Mouse (Mus musculus) ovary, postnatal 14 days (tissue): ENCODE measurements around the gene Cit.

Experiments
- DNase-seq: peaks from one replicate; pipeline ENCODE4 v3.0.0; 2022; ENCODE audit warnings: low spot score

Cit gene

DNA sequence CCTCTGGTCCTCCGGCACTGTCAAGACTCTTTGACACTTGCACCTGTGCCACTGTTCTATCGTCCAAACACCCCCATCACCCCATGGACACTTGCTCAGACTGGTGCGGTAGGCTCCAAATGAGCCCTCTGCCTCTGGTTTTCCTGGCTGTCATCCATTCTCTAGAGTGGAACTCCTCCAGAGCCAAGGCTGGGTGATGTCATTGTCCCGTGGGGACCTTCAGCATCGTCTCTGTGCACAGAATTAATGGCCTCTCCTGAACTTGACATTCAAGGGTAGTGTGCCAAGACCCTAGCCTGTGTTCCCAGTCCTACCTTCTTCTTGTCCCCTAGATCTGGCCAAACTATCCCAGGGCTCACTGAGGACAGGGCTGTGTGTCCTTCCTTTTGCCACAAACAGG is 70.4 kb downstream of the Cit start:
- no peak for DNase-seq

DNA sequence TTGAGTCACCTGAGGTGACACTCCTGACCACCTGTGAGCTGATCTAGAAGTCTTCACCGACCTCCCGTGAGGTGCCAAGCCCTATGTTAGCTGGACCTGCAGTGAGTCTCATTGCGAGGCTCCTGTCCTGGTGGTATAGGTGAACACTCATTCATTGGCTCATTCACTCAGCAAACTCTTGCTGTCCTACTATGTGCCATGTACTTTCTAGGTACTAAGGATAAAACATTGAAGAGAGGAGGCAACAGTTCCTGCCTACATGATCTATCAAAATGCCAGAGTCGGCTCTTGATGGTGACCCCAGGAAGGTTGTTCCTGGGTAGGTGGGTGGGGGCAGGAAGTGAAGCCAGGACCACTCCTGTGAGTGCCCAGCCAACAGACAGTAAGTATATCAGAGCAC is 72.9 kb downstream of the Cit start:
- no peak for DNase-seq

DNA sequence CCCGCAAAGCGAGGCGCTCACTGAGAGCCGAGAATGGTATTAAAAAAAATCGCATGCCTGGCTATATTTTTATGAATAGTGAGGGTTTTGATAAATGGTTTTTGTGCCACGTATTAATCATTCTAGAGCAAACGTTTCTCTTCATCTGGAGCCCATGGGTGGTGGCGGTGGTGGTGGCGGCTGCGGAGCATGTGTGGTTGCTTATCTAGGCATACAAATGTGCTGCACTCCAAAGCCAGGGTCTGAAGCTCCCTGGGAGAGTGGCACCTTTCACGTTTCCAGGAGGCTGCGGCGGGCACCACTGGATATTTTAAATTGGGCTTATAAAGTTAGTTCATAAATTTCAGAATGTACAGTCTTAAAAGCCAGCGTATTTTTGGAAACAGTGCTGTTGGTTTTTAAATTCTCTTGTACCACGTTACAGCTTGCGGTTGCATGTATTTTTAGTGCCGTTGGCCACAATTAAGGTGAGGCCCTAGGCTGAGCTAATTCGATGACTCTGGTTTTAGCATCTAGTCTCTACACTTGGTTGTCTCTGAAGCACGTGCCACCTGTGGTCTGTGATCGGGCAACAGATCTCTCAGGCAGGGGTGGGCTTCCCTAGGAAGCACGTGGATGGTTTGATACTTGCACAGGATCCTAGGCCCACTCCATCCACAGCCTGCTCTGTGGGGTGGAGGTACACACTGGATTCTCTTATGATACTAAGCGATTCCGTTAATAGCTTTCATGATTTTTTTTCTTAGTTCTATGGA is 73.7 kb downstream of the Cit start:
- DNase-seq = no peak

DNA sequence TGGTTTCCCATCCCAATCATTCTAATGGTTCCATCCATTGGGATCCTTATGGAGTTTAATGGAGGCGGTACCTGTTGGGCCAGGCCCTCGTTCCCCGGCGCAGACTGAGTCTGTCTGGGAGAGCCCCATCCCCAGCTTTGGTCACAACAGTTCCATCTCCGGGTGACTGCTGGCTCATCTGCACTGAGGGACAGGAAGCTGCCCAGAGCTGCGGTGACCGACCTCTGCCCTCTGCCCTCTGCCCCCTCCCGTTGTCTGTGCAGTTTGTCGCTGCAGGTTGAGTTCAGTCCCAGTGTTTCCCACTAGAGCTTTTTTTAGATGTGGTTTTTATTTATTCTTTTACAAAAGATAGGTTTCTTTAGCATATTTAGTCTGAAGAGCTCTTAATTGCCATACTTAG is 76.9 kb downstream of the Cit start:
- no peak for DNase-seq

DNA sequence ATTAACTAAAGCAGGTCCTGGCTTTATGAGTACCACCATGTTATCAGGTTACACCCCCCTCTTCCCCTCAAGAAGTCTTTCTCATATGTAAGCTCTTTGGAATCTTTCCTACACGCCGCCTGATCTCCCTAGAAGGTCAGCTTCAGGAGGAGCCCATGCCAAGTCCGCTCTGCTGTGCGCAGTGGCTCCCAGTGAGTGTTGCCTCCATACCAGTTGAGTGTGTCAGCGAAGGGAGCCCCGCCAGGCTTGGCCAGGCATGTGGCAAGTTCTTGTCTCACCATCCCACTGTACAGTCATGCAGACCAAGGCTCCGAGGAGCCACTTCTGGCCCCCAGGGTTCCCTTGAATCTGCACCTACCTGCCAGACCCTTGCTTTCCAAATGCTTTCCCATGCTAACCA is 79.9 kb downstream of the Cit start:
- DNase-seq = no peak

DNA sequence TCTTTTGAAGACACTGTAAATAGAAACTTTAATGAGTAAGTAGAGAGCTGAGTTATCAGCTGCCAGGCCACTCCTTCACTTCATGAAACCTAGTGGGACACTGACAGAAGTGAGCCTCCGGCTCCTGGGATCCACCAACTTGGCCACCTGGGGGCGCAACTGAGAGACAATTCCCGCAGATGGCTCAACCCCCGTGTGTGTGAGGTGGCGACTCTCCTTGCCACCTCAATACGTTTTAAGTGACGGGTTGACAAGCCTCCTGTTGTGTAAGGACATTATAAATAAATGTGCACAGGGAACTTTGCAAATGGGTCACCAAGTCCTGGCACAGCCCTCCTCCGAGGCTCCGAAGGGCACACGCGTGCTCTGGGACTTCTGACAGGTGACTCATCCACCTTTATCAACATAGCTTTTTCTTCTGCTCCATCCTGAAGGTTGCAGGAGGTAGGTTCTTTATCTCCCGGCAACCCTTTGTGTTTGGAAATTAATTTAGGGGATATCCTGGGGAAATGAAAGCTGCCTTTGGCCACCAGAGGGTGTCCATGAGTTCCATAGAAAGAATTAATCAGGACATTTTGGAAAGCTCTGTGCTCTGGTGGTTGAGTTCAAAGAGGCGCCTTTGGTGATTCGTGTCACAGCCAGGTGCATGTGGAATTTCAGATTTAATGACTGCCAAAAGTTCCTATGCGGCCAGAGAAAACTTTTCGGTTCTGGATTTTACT is 83.9 kb downstream of the Cit start:
- DNase-seq = no peak

DNA sequence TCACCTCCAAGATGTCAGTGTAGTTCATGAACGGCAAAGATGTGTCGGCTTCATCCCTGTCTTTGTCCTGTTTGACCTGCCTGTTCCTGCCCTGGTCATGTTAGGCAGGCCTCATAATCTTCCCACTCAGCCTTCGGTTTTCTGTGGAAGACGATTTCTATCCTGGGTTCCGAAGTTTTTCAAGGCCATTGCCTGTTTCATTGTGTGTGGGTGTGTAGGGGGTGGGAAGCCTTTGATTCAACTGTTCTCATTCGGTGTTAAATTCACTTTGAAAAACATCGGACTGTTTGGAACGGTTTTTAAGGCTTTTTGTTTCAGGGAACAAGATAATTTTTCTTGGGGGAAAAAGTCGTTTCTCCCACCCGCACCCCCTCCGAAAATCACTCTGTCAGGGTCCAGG is 87.2 kb downstream of the Cit start:
- no peak for DNase-seq

DNA sequence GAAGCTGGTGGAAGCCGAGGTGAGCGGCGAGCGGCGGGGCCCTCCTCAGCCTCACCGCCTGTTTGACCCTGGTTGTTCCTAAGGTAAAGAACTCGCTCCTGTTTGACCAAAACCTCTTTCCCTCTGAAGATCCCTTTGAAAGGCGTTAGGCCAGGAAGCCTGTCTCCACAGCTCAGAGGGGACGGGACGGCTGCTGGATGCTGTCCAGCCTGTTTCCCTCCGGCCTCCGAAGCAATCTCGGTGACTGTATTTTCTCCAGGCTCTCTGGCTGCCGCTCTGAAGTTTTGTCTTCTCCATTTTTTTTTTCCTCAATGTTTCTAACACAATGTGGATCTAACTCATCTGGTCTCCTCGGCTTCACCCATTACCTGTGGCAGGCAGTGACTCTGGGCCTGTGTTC is 91.8 kb downstream of the Cit start:
- DNase-seq = no peak

DNA sequence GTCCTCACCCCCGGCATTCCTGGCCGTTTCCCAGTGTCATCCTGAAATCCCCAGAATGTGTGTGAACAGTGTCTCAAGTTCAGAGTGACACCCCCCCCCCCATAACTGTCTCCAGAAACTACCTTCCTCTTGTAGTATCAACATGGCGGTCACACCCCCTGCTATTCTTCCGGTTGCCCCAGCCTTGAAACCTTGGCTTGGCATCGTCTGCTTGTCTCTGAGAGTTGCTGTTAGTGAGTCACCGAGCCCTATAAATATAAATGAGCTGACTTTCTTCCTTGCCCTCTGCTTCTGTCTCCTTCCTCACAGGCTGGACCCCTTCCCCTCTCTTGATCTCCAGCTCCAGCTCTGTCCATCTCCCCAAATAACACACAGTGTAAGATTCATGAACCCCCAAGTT is 92.5 kb downstream of the Cit start:
- DNase-seq = no peak

DNA sequence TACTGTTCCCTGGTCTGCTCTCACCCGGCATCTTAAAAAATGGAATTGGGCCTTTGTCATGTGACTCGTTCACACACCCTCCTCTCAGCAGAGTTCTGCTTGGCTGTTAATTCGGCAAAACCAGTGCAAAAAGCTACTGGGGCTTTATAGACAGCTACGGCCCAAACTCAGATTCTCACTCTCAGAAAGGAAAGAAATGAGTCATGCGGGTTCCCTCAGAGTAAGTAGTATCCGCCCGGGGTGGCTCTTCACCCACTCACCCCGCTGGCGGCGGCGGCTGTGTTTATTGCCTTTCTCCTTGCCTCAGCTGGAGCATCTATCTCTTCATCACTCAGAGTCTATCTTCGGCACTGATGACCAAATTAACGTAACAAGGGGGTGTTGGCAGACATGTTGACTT is 93.9 kb downstream of the Cit start:
- DNase-seq = no peak

DNA sequence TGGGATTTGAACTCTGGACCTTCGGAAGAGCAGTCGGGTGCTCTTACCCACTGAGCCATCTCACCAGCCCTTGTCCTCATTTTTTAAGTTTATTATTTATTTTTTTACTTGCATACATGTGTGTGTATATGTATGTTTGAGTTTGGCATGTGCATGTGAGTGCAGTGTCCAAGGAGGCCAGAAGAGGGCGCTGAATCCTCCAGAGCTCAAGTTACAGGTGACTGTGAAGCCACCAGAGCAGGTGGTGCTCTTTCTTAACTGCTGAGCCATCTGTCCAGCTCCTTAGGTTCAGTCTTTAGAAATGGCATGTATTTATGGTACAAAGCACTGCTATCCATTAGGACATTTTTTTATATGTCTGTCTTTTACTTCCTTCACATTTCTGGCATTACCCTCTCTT is 97.3 kb downstream of the Cit start:
- no peak for DNase-seq

DNA sequence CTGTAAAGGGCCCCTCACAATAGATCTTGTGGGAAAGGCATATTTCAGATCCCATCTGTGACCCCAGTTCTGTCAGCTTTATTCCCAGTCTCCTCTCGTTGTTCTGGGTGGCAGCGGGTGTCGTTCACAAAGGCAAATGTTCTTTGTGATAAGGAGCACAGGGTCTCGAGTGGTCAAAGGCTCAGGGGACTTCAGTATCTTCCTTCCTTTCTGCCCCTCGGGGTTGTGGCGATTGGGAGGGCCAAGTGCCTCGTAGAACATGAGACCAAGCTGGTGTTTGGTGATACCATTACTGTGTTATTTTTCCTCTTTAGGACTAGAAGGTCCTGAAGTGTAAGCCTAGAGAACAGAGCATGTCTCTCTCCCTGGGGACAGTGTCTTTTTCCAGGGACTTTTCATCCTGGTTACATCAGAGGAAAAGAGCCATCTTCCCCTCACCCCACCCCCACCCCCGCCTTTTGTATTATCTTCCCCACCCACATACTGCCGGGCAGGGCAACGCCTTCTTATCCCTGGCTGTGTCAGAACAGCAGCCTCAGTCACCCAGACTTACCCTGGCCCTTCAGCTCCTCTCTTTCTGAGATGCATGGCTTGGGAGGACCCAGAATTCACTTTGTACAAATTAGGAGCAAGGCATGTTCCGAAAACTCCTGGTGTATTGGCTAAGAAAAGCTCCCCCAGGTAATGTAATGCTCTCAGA is 99.9 kb downstream of the Cit start:
- no peak for DNase-seq

DNA sequence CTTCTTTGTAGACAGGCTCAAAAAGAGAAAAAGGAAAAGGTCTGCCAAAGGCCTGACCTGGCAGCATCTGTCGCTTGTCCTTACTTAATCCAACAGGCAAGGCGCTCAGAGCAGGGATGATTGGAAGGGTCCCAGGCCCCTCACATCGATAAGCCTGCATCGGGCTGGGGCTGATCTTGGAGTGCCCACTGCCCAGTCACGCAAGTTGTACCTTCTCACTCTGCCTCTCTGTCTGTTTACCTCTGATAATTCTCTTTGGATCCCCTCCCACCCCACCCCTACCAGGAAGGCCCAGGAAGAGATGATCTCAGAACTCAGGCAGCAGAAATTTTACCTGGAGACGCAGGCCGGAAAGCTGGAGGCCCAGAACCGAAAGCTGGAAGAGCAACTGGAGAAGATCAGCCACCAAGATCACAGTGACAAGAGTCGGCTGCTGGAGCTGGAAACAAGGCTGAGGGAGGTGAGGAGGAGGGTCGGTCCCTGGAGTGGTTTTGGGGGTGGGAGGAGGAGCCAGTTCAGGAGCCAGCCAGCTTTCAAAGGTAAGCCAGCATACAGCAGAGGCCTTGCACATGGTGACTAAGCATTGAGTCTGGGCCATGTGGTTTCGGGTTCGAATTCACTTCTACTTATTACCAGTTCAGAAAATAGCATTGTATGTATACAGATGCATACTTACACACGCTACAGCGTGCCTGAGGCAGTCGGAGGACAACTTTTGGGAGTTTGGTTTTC is 102.7 kb downstream of the Cit start:
- no peak for DNase-seq

DNA sequence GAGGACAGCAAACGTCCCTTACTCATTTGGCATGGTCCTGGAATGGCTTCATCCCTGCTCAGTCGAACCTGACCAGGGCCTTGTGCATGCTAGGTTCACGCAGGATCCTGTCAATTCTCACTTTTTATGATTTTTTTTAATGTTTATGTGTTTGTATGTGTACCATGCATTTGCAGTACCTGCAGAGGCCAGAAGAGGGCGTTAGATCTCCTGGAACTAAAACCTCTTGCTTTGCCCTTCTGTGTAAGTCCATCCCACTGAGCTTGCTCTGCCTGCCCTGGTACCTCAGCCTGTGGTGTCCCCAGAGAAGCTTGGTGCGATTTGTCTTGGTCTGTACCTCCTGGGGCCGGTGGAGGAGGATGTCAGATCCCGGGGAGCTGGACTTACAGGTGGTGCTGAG is 105.9 kb downstream of the Cit start:
- DNase-seq = no peak

DNA sequence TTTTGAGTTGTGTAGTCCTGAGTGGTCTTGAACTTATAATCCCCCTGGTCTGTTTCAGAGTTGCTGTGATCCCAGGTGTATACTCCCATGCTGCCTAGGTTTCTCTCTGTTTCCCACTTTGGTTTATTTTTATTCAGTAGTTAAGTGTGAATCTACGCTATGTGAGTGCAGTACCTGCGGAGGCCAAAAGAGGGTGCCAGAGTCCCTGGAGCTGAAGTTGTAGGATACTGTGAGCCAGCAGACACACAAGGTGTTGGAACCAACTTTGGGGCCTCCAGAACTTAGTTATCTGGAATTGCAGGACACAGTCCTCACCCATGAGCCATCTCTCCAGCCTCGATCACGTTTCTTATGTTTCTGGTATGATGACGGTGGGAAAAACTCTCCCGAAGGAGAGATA is 108.1 kb downstream of the Cit start:
- DNase-seq = no peak

DNA sequence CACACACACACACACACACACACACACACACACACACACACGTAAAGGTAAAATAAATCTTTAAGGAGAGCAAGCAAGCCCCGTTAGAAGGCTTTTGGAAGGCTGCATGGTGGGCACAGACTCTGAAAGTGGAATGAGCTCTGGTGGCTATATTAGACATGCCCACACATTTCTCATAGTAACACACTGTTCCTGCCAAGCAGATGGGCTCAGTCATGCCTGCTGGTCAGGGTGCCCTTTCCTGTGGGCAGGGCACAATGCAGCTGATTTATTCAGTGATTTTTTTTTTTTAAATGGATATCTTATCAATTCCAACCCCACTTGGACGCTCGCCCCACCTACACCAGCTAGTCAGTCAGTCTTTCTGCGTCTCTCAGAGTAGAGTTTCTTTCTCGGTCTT is 109.0 kb downstream of the Cit start:
- no peak for DNase-seq

DNA sequence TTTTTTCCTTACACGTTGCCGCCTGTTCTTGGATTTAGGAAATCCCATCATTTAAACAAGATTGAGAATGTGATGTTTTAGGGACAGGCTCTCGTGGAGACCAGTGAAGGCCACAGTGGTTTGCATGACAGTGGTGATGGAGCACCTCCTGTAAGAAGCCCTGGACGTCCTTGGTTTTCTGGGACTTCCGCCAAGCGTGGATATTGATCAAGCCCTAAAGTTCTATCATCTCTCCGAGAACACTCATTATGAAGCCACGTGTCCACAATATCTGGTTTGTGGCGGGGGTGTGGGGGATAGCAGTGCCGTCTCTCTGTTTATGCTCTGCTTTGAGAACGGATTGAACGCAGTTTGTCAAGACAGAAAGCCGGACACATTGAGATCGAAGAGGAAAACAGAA is 109.5 kb downstream of the Cit start:
- DNase-seq = no peak

DNA sequence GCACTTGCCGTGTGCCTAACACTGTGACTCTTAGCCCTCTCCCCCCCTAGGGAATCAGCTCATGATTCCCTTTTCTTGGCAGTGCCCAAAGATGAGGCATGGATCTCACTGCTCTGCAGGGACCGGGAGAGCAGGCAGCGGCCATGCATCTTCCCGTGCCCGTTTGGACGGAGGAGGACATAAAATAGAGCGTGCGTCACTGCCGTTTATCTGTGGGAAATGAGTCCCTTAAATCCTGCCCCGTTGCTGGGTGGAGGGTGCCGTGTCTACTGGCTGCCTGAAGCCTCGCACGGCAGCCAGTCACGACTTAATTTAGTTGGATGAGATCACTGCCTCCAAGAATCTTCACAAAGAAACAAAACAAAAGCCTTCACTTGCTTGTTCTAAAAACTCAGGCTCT is 110.1 kb downstream of the Cit start:
- no peak for DNase-seq

DNA sequence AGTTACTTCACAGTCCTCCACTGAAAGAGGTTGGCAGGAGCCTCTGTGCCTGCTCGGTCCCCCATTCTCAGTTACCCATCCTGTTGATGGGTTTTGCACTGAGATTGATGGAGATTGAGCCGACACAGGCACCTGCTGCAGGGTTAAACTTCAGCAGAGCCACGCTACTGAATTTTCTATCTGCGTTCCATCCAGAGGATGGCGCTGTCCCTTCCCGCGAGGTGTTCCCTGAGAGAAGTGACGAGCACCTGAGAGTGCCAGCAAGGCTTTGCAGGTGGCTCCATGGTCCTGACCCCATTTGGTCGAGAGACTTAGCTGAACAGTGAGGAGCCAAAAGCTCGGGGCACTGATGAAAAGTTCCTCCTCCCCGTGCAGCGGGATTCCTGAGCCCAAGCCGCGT is 111.0 kb downstream of the Cit start:
- no peak for DNase-seq

DNA sequence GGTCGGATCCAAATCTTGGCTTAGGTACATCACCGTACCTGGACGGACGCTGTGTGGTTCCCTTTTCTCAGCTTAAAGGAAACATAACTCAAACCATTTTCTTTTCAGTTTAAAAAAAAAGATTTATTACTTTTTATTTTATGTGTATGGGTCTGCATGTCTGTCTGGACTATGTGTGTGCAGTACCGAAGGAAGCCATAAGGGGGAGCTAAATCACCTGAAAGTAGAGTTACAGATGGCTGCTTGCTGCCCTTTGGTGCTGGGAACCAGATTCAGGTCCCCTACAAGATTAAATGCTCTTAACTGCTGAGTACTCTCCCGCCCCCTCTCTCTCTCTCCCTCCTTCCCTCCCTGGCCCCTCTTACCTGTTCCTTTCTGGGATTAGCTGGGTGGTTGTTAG is 112.1 kb downstream of the Cit start:
- DNase-seq = no peak

DNA sequence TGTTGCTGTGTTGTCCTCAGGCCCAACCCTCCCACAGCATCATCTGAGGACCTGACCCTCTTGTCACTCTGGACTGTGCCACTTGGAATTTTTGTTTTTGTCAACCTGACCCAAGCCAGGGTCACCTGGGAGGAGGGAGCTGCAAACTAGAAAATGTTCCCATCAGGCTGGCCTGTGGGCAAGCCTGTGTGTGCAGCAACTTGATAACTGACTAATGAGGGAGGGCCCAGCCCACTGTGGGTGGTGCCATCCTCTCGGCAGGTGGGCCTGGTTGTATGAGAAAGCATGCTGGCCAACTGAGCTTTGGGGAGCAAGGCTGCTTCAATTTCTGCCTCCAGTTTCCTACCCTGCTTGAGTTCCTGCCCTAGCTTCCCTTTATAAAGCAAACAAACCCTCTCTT is 113.3 kb downstream of the Cit start:
- DNase-seq = no peak

DNA sequence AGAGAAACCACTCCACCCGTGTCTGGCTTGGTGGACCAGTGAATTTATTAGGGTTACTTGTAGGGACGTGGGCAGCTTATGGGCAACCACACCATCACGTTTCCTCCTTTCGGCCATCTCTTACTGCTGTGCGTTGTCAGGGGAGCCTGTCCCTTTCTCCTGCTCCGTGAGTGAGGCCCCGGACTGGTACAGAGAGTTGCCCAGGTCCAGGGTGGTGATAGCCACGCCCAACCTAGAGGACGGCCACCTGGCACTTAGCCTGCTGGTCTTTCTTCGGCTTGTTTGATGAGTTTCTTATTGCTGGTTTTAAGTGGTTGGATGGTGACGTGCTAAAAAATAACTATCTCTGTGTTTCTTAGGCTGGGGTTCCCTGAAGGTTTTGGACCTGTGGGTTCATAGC is 113.7 kb downstream of the Cit start:
- DNase-seq = no peak

DNA sequence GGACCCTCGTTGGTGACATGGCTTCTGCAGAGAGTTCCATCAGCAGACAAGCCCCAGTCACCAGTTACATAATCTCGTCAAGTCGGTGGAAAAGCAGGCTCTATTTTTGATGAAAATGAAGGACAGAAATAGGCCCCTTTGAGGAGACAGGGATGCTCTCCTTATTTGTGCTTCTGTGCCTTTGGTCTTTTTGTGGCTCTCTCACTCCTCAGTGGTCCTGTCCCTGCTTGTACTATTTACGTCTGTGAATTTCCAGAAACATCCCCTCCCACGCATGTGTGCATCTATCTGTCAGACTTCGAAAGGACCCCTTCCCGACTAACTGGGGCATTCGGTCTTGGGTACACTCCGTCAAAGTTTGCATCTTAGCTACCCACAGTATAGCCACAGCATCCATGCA is 116.7 kb downstream of the Cit start:
- no peak for DNase-seq
